Mouse (Mus musculus): Measurements from ENCODE around the gene Btbd3.

- TF ChIP-seq CTCF (IDR thresholded peaks at IDR 0.05; ENCODE audit: extremely low read depth, insufficient read length, insufficient replicate concordance, low read depth, low read length) (no peak), POLR2A (IDR thresholded peaks at IDR 0.05; ENCODE audit: low read depth, low read length) (no peak)
These were observed 190.1 kb downstream of the Btbd3 start for GRCm38 (mm10) chr2:138446466-138446865.

Data from small intestine, adult 2 months (tissue).